Mouse (Mus musculus) forebrain, embryonic 15.5 days (tissue): ENCODE data around the gene Sox12. TPM values are rescaled to one million over a fixed set of nuclear protein-coding genes. Genes with fewer than 3 reads are reported as not detected.
A peak's percentile ranks its signal among the peaks of the same experiment; 100 is the strongest.
"Not testable (repeated sequence)": the region's sequence is repeated elsewhere in the genome, so short reads cannot be mapped to it uniquely, and the experiment has no call there.

Experiments
- ATAC-seq: fragments of 200-750 bp; cut with Nextera tagmentation; replicated peaks from 2 replicates; pipeline ENCODE4 v1.8.0; 2017; ENCODE audit warnings: mild to moderate bottlenecking, moderate TSS enrichment, moderate library complexity
- H3K27ac ChIP-seq: fragments of 300-500 bp; sonication (generic); replicated peaks from 2 replicates; pipeline ENCODE4 v1.5.1; 2015; ENCODE audit warnings: mild to moderate bottlenecking, inconsistent platforms
- H3K27me3 ChIP-seq: fragments of 300-500 bp; sonication (generic); 2 replicates; pipeline ENCODE4 v1.6.1; 2015; ENCODE audit warnings: inconsistent platforms
- H3K36me3 ChIP-seq: fragments of 300-500 bp; sonication (generic); 2 replicates; pipeline ENCODE4 v1.6.1; 2015; ENCODE audit warnings: mild to moderate bottlenecking, inconsistent platforms
- H3K4me1 ChIP-seq: fragments of 300-500 bp; sonication (generic); 2 replicates; pipeline ENCODE4 v1.6.1; 2015; ENCODE audit warnings: inconsistent platforms
- H3K4me2 ChIP-seq: fragments of 300-500 bp; sonication (generic); replicated peaks from 2 replicates; pipeline ENCODE4 v1.6.1; 2015; ENCODE audit warnings: mild to moderate bottlenecking, inconsistent platforms
- H3K4me3 ChIP-seq: fragments of 300-500 bp; sonication (generic); 2 replicates; pipeline ENCODE4 v1.5.1; 2015; ENCODE audit warnings: mild to moderate bottlenecking, inconsistent platforms
- H3K9ac ChIP-seq: fragments of 300-500 bp; sonication (generic); replicated peaks from 2 replicates; pipeline ENCODE4 v1.6.1; 2015; ENCODE audit warnings: mild to moderate bottlenecking, inconsistent platforms
- H3K9me3 ChIP-seq: fragments of 300-500 bp; sonication (generic); 2 replicates; pipeline ENCODE4 v1.6.1; 2016; ENCODE audit warnings: inconsistent platforms
- WGBS: fragments of 180-500 bp; shearing (Covaris S2); methylation state at CpG from one replicate; pipeline ENCODE4 v1.1.7; 2015; ENCODE audit warnings: mixed read lengths; 5-methylcytosine and 5-hydroxymethylcytosine counted together
- polyA plus RNA-seq: library from polyadenylated mRNA; unstranded; fragments of >200 nt; fragmentation: Nextera tagmentation; extraction: Ambion mirVana; gene quantifications from 2 replicates; pipeline ENCODE4 v1.2.1, GENCODE M21; 2015

The Sox12 gene
- polyA plus RNA-seq = 17.7 and 18.3 TPM in 2 replicates

GRCm38 (mm10) chr2:152397680-152398435 lies at the start of gene Sox12:
Gene Sox12, minus strand, starts transcription at chr2:152398063.
- ATAC-seq = peak; percentile 78
- under 1% methylated on average over 54 of the region's 104 CpGs for WGBS
- H3K27ac ChIP-seq = peak within 1 kb of the TSS; percentile 100

GRCm38 (mm10) chr2:152447461-152447860 lies 49.6 kb upstream of the Sox12 start:
- H3K27me3 ChIP-seq = no peaks in the 10 kb centered on the region
- H3K4me1 ChIP-seq = 0 out of 2 replicates have a peak, but pooled peaks cover 2% of the 10 kb centered on the region
- H3K9me3 ChIP-seq = no peaks in the 10 kb centered on the region
- no peaks in the 10 kb centered on the region for H3K36me3 ChIP-seq
- no peak overlapping the region for H3K9ac ChIP-seq
- H3K4me3 ChIP-seq = no peak overlapping the region
- H3K4me2 ChIP-seq = no peak overlapping the region
- ATAC-seq = no peak
- 56% methylated on average over 5 of the region's 5 CpGs for WGBS
- H3K27ac ChIP-seq = no peak overlapping the region

More at GRCm38 (mm10) chr2:152397680-152398435, at the start of gene Sox12:
- Histone ChIP-seq H3K9ac (peak within 1 kb of the TSS; percentile 96), H3K36me3 (no peaks in the 10 kb centered on the region), H3K4me1 (peaks cover 46% of the 10 kb centered on the region), H3K27me3 (no peaks in the 10 kb centered on the region), H3K4me2 (peak within 1 kb of the TSS; percentile 93), H3K9me3 (no peaks in the 10 kb centered on the region), H3K4me3 (peak within 1 kb of the TSS; percentile 86)

- H3K9ac ChIP-seq = no peak overlapping the region
- H3K27ac ChIP-seq = no peak overlapping the region
- no peak for ATAC-seq
- H3K4me2 ChIP-seq = no peak overlapping the region
- no peaks in the 10 kb centered on the region for H3K27me3 ChIP-seq
- H3K4me1 ChIP-seq = 0 out of 2 replicates have a peak, but pooled peaks cover 2% of the 10 kb centered on the region
- H3K36me3 ChIP-seq = no peaks in the 10 kb centered on the region
- no peak overlapping the region for H3K4me3 ChIP-seq
- WGBS = 89% methylated on average over 2 of the region's 2 CpGs
- no peaks in the 10 kb centered on the region for H3K9me3 ChIP-seq
Observed at GRCm38 (mm10) chr2:152446642-152447041, 48.8 kb upstream of the Sox12 start.

GRCm38 (mm10) chr2:152443281-152443680 lies 45.4 kb upstream of the Sox12 start:
- 63% methylated on average over 8 of the region's 8 CpGs for WGBS
- no peaks in the 10 kb centered on the region for H3K27me3 ChIP-seq
- H3K4me3 ChIP-seq = no peak overlapping the region
- no peak overlapping the region for H3K4me2 ChIP-seq
- no peaks in the 10 kb centered on the region for H3K9me3 ChIP-seq
- no peak overlapping the region for H3K27ac ChIP-seq
- 0 out of 2 replicates have a peak, but pooled peaks have one; percentile 32 for ATAC-seq
- H3K9ac ChIP-seq = no peak overlapping the region
- H3K4me1 ChIP-seq = 0 out of 2 replicates have a peak, but pooled peaks cover 2% of the 10 kb centered on the region
- H3K36me3 ChIP-seq = no peaks in the 10 kb centered on the region

- no peak overlapping the region for H3K27ac ChIP-seq
- no peak overlapping the region for H3K4me2 ChIP-seq
- ATAC-seq = no peak
- H3K36me3 ChIP-seq = no peaks in the 10 kb centered on the region
- no peak overlapping the region for H3K9ac ChIP-seq
- no peak overlapping the region for H3K4me3 ChIP-seq
- 0 out of 2 replicates have a peak, but pooled peaks cover 4% of the 10 kb centered on the region for H3K4me1 ChIP-seq
- whole genome bisulfite sequencing = 81% methylated on average over 4 of the region's 4 CpGs
- H3K27me3 ChIP-seq = no peaks in the 10 kb centered on the region
- H3K9me3 ChIP-seq = no peaks in the 10 kb centered on the region
Observed at GRCm38 (mm10) chr2:152442322-152442721, 44.5 kb upstream of the Sox12 start.

GRCm38 (mm10) chr2:152439833-152440232 lies 42.0 kb upstream of the Sox12 start:
- no peak overlapping the region for H3K9ac ChIP-seq
- no peaks in the 10 kb centered on the region for H3K36me3 ChIP-seq
- 0 out of 2 replicates have a peak, but pooled peaks cover 13% of the 10 kb centered on the region for H3K4me1 ChIP-seq
- no peaks in the 10 kb centered on the region for H3K9me3 ChIP-seq
- no peak for ATAC-seq
- no peaks in the 10 kb centered on the region for H3K27me3 ChIP-seq
- WGBS = 83% methylated on average over 2 of the region's 2 CpGs
- H3K4me3 ChIP-seq = no peak overlapping the region
- no peak overlapping the region for H3K27ac ChIP-seq
- no peak overlapping the region for H3K4me2 ChIP-seq

- Histone ChIP-seq H3K27me3 (no peaks in the 10 kb centered on the region), H3K27ac (no peak overlapping the region), H3K36me3 (no peaks in the 10 kb centered on the region), H3K4me2 (no peak overlapping the region), H3K4me1 (0 out of 2 replicates have a peak, but pooled peaks cover 13% of the 10 kb centered on the region), H3K9me3 (no peaks in the 10 kb centered on the region), H3K9ac (no peak overlapping the region), H3K4me3 (no peak overlapping the region)
- no peak for ATAC-seq
- WGBS = 63% methylated on average over 1 of the region's 1 CpGs
Observed at GRCm38 (mm10) chr2:152438963-152439362, 41.1 kb upstream of the Sox12 start.

- Histone ChIP-seq H3K4me1 (0 out of 2 replicates have a peak, but pooled peaks cover 11% of the 10 kb centered on the region), H3K27ac (no peak overlapping the region), H3K4me3 (peak overlapping the region; percentile 33), H3K36me3 (no peaks in the 10 kb centered on the region), H3K9ac (peak overlapping the region; percentile 40), H3K9me3 (no peaks in the 10 kb centered on the region), H3K27me3 (no peaks in the 10 kb centered on the region), H3K4me2 (peak overlapping the region; percentile 52)
- WGBS = 4% methylated on average over 23 of the region's 23 CpGs
- peak; percentile 84 for ATAC-seq
Observed at GRCm38 (mm10) chr2:152436983-152437860, 39.4 kb upstream of the Sox12 start.

- no peaks in the 10 kb centered on the region for H3K9me3 ChIP-seq
- ATAC-seq = no peak
- H3K27ac ChIP-seq = no peak overlapping the region
- H3K36me3 ChIP-seq = no peaks in the 10 kb centered on the region
- H3K27me3 ChIP-seq = no peaks in the 10 kb centered on the region
- no peak overlapping the region for H3K9ac ChIP-seq
- H3K4me2 ChIP-seq = no peak overlapping the region
- H3K4me1 ChIP-seq = 0 out of 2 replicates have a peak, but pooled peaks cover 11% of the 10 kb centered on the region
- H3K4me3 ChIP-seq = no peak overlapping the region
- WGBS = 57% methylated on average over 7 of the region's 7 CpGs
Observed at GRCm38 (mm10) chr2:152436405-152436901, 38.6 kb upstream of the Sox12 start.

- not testable (repeated sequence) for H3K36me3 ChIP-seq, H3K4me2 ChIP-seq, H3K4me1 ChIP-seq, H3K9me3 ChIP-seq, ATAC-seq, H3K27ac ChIP-seq, H3K4me3 ChIP-seq, H3K27me3 ChIP-seq, H3K9ac ChIP-seq
- WGBS = 73% methylated on average over 2 of the region's 2 CpGs
Observed at GRCm38 (mm10) chr2:152428481-152428880, 30.6 kb upstream of the Sox12 start.

- Histone ChIP-seq H3K4me2 (peak overlapping the region; percentile 22), H3K4me1 (peaks cover 7% of the 10 kb centered on the region; the same call in 1 of the 2 replicates), H3K27ac (no peak overlapping the region), H3K36me3 (no peaks in the 10 kb centered on the region), H3K9ac (no peak overlapping the region), H3K9me3 (no peaks in the 10 kb centered on the region), H3K4me3 (0 out of 2 replicates have a peak overlapping the region, but pooled peaks have one; percentile 1), H3K27me3 (no peaks in the 10 kb centered on the region)
- 0 out of 2 replicates have a peak, but pooled peaks have one; percentile 41 for ATAC-seq
- 3% methylated on average over 12 of the region's 12 CpGs for WGBS
Observed at GRCm38 (mm10) chr2:152427493-152427892, 29.6 kb upstream of the Sox12 start.
